Mouse (Mus musculus) limb, embryonic 15.5 days (tissue): ENCODE results near the gene Bicc1. TPM values are rescaled to one million over a fixed set of nuclear protein-coding genes. Genes with fewer than 3 reads are reported as not detected.

ENCODE experiments used
- ATAC-seq: fragments of 200-750 bp; cut with Nextera tagmentation; 2 replicates; pipeline ENCODE4 v1.8.0; 2017; ENCODE audit warnings: low read depth, moderate TSS enrichment; ENCODE audit not compliant: insufficient number of reproducible peaks, low FRiP score, low TSS enrichment
- H3K27ac ChIP-seq: fragments of 300-500 bp; sonication (generic); 2 replicates; pipeline ENCODE4 v1.5.1; 2015; ENCODE audit warnings: moderate library complexity, mild to moderate bottlenecking, inconsistent platforms
- H3K27me3 ChIP-seq: fragments of 300-500 bp; sonication (generic); 2 replicates; pipeline ENCODE4 v1.6.1; 2015; ENCODE audit warnings: inconsistent platforms
- H3K36me3 ChIP-seq: fragments of 300-500 bp; sonication (generic); 2 replicates; pipeline ENCODE4 v1.6.1; 2015; ENCODE audit warnings: inconsistent platforms
- H3K4me1 ChIP-seq: fragments of 300-500 bp; sonication (generic); 2 replicates; pipeline ENCODE4 v1.6.1; 2015; ENCODE audit warnings: inconsistent platforms
- H3K4me2 ChIP-seq: fragments of 300-500 bp; sonication (generic); 2 replicates; pipeline ENCODE4 v1.6.1; 2015; ENCODE audit warnings: mild to moderate bottlenecking, inconsistent platforms
- H3K4me3 ChIP-seq: fragments of 300-500 bp; sonication (generic); 2 replicates; pipeline ENCODE4 v1.5.1; 2015; ENCODE audit warnings: mild to moderate bottlenecking, inconsistent platforms
- H3K9ac ChIP-seq: fragments of 300-500 bp; sonication (generic); 2 replicates; pipeline ENCODE4 v1.6.1; 2015; ENCODE audit warnings: inconsistent platforms
- H3K9me3 ChIP-seq: fragments of 300-500 bp; sonication (generic); 2 replicates; pipeline ENCODE4 v1.6.1; 2016; ENCODE audit warnings: inconsistent platforms
- WGBS: fragments of 180-500 bp; shearing (Covaris S2); methylation state at CpG from one replicate; pipeline ENCODE4 v1.1.7; 2015; 5-methylcytosine and 5-hydroxymethylcytosine counted together
- polyA plus RNA-seq: library from polyadenylated mRNA; unstranded; fragments of >200 nt; fragmentation: Nextera tagmentation; extraction: Ambion mirVana; gene quantifications from 2 replicates; pipeline ENCODE4 v1.2.1, GENCODE M21; 2015

The Bicc1 gene
- polyA plus RNA-seq, 1 experiment from 2014 or later = 42.5 TPM

GRCm38 (mm10) chr10:70876522-70876921, 283.0 kb downstream of the Bicc1 start:
- Histone ChIP-seq H3K9me3 (no peaks in the 10 kb centered on the region), H3K4me1 (0 out of 2 replicates have a peak, but pooled peaks cover 3% of the 10 kb centered on the region)
- no peak for ATAC-seq

GRCm38 (mm10) chr10:70876119-70876518, 283.4 kb downstream of the Bicc1 start:
- Histone ChIP-seq H3K27me3 (no peaks in the 10 kb centered on the region), H3K27ac (no peak overlapping the region; the same call in 1 of the 2 replicates), H3K9ac (no peak overlapping the region), H3K4me3 (no peak overlapping the region), H3K9me3 (no peaks in the 10 kb centered on the region), H3K4me2 (no peak overlapping the region), H3K4me1 (0 out of 2 replicates have a peak, but pooled peaks cover 3% of the 10 kb centered on the region), H3K36me3 (no peaks in the 10 kb centered on the region)
- ATAC-seq = no peak
- 70% methylated on average over 8 of the region's 8 CpGs for WGBS

More at GRCm38 (mm10) chr10:70876522-70876921, 283.0 kb downstream of the Bicc1 start:
- Histone ChIP-seq H3K27ac (no peak overlapping the region), H3K36me3 (no peaks in the 10 kb centered on the region), H3K9ac (no peak overlapping the region), H3K4me3 (no peak overlapping the region), H3K4me2 (no peak overlapping the region), H3K27me3 (no peaks in the 10 kb centered on the region)
- WGBS = 84% methylated on average over 9 of the region's 9 CpGs

GRCm38 (mm10) chr10:70874994-70875538, 284.4 kb downstream of the Bicc1 start:
- Histone ChIP-seq H3K27me3 (no peaks in the 10 kb centered on the region), H3K9me3 (no peaks in the 10 kb centered on the region), H3K4me3 (no peak overlapping the region), H3K9ac (no peak overlapping the region), H3K4me2 (no peak overlapping the region), H3K4me1 (0 out of 2 replicates have a peak, but pooled peaks cover 3% of the 10 kb centered on the region), H3K36me3 (no peaks in the 10 kb centered on the region), H3K27ac (peak overlapping the region; percentile 17; the same call in 1 of the 2 replicates)
- no peak for ATAC-seq
- 41% methylated on average over 12 of the region's 12 CpGs for WGBS

Other genes with a start within 250 kb of the Bicc1 start
- gene Tfam, start 78.6 kb upstream of the Bicc1 start, polyA plus RNA-seq = 59.4 and 59.8 TPM in 2 replicates
- gene Ube2d1, start 125.6 kb upstream of the Bicc1 start, polyA plus RNA-seq = 52.2 and 58.6 TPM in 2 replicates
- gene Cisd1, start 185.3 kb upstream of the Bicc1 start, polyA plus RNA-seq = 71.0 and 73.0 TPM in 2 replicates
- 7.1 and 8.4 TPM in 2 replicates for gene Ipmk, start 188.1 kb upstream of the Bicc1 start, polyA plus RNA-seq